Mouse (Mus musculus) lung, embryonic 16.5 days (tissue): ENCODE measurements at regions not wholly inside any gene's neighbourhood (a gene's known extent, or its start where the extent isn't known, plus 50 kb on each side); places are given as distances from the start of the nearest gene placed in this dataset.

Experiments
- ATAC-seq: fragments of 200-750 bp; cut with Nextera tagmentation; 2 replicates; pipeline ENCODE4 v1.8.0; 2017; ENCODE audit warnings: low read depth, mild to moderate bottlenecking, moderate library complexity
- H3K27ac ChIP-seq: fragments of 300-500 bp; sonication (generic); 2 replicates; pipeline ENCODE4 v1.5.1; 2014; ENCODE audit warnings: mild to moderate bottlenecking, control low read depth, low read length
- H3K27me3 ChIP-seq: fragments of 300-500 bp; sonication (generic); 2 replicates; pipeline ENCODE4 v1.6.1; 2014; ENCODE audit warnings: low read depth, low read length, mixed read lengths; ENCODE audit not compliant: control insufficient read depth, insufficient read depth
- H3K36me3 ChIP-seq: fragments of 300-500 bp; sonication (generic); 2 replicates; pipeline ENCODE4 v1.6.1; 2014; ENCODE audit warnings: low read length; ENCODE audit not compliant: control insufficient read depth, insufficient read depth
- H3K4me1 ChIP-seq: fragments of 300-500 bp; sonication (generic); replicated peaks from 2 replicates; pipeline ENCODE4 v1.6.1; 2014; ENCODE audit warnings: low read length, mixed read lengths; ENCODE audit not compliant: control insufficient read depth, insufficient read depth
- H3K4me2 ChIP-seq: fragments of 300-500 bp; sonication (generic); 2 replicates; pipeline ENCODE4 v1.6.1; 2014; ENCODE audit warnings: low read depth, low read length, control low read depth
- H3K4me3 ChIP-seq: fragments of 300-500 bp; sonication (generic); 2 replicates; pipeline ENCODE4 v1.5.1; 2014; ENCODE audit warnings: mild to moderate bottlenecking, low read length, control low read depth
- H3K9ac ChIP-seq: fragments of 300-500 bp; sonication (generic); 2 replicates; pipeline ENCODE4 v1.6.1; 2014; ENCODE audit warnings: low read length, control low read depth
- H3K9me3 ChIP-seq: fragments of 300-500 bp; sonication (generic); 2 replicates; pipeline ENCODE4 v1.6.1; 2016; ENCODE audit warnings: low read length; ENCODE audit not compliant: control insufficient read depth
- WGBS: fragments of 180-500 bp; shearing (Covaris S2); extraction: QIAGEN DNeasy Blood & Tissue Kit; methylation state at CpG from one replicate; pipeline ENCODE4 v1.1.7; 2014; 5-methylcytosine and 5-hydroxymethylcytosine counted together

DNA sequence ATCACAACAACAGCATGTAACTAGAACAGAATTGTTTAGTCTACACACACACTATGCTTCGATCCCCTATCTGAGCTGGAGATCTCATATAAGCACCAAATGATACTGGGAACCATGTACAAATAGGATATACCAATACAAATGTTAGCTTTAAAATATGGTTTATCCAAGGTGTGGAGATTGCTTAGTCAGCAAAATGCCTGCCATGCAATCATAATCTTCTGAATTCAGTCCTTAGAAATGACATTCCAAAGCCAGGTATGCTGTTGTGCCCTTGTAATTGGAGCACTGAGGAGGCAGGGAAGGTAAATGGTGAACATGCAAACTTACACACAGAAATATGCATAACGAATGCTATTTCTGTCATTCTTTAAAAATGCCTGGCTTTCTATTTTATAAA lies 54.0 kb upstream of the Thsd7b start:
- H3K27ac ChIP-seq: no peak overlapping the region
- no peaks in the 10 kb centered on the region for H3K36me3 ChIP-seq
- H3K4me1 ChIP-seq: no peaks in the 10 kb centered on the region
- H3K4me3 ChIP-seq: no peak overlapping the region
- WGBS: 76% methylated on average over 2 of the region's 2 CpGs
- no peak overlapping the region for H3K9ac ChIP-seq
- H3K4me2 ChIP-seq: no peak overlapping the region
- H3K9me3 ChIP-seq: no peaks in the 10 kb centered on the region
- no peak for ATAC-seq
- no peaks in the 10 kb centered on the region for H3K27me3 ChIP-seq

DNA sequence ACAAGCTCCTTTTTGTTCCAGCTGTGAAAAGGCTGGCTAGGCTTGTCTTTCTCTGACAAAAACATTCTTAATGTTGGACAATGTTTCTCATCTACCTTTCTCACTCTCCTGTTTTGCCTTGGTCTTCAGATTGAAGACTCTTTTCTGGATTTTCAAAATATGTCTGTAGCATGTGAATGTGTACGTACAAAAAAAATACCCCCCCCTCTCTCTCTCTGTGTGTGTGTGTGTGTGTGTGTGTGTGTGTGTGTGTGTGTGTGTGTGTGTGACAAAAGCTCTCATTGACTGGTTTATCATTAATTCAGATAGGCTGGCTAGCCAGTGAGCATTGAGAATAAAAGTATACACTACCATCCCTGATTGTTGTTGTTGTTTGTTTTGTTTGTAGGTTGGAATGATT lies 64.3 kb upstream of the Thsd7b start:
- H3K4me3 ChIP-seq: no peak overlapping the region
- H3K9me3 ChIP-seq: no peaks in the 10 kb centered on the region
- no peak overlapping the region for H3K4me2 ChIP-seq
- ATAC-seq: no peak
- no peak overlapping the region for H3K27ac ChIP-seq
- WGBS: 73% methylated on average over 1 of the region's 1 CpGs
- H3K27me3 ChIP-seq: no peaks in the 10 kb centered on the region
- no peaks in the 10 kb centered on the region for H3K4me1 ChIP-seq
- H3K9ac ChIP-seq: no peak overlapping the region
- no peaks in the 10 kb centered on the region for H3K36me3 ChIP-seq

DNA sequence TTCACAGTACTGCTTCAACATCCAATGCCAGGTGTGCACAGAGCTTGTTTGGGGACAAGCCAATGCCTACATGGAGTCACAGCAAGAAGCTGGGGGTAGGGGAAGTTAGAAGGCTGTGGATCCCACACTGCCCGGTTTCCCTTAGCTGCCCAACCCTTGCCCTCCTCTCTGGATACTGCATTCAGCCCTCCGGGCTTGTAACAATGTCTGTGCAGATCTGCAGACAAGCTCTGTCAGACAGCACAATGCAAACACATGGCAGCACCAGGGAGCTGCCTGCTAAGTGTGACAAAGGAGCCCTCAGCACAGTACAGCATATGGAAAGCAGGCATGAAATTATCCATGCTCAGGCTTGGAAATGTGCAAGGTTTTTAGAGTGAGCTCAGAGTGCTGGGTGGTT lies 64.7 kb upstream of the Thsd7b start:
- Histone ChIP-seq H3K4me2 (no peak overlapping the region), H3K4me3 (no peak overlapping the region), H3K4me1 (no peaks in the 10 kb centered on the region), H3K9ac (no peak overlapping the region), H3K36me3 (no peaks in the 10 kb centered on the region), H3K27me3 (no peaks in the 10 kb centered on the region), H3K9me3 (no peaks in the 10 kb centered on the region), H3K27ac (no peak overlapping the region)
- no peak for ATAC-seq
- WGBS: 52% methylated on average over 2 of the region's 2 CpGs

DNA sequence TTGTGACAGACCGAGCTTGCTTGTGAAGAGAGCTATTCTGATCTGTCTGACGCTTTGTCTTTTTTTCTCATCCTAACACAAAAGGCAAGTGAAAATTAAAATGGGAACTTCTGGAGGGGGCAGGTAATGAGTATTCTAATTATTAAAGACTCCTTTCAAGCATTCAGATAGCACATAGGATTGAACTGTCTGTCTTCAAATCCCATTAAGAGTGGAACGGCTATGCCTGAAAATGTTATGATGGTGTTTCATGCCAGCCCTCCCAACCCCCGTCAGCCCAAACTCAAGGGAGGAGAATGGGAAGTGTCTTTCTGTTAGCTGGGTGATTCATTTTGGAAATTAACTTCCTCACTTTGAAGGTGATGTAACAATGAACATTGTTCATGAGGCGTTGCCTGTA lies 65.4 kb upstream of the Thsd7b start:
- no peaks in the 10 kb centered on the region for H3K9me3 ChIP-seq
- H3K4me3 ChIP-seq: no peak overlapping the region
- H3K27ac ChIP-seq: no peak overlapping the region
- WGBS: 76% methylated on average over 5 of the region's 5 CpGs
- no peaks in the 10 kb centered on the region for H3K4me1 ChIP-seq
- no peak for ATAC-seq
- H3K9ac ChIP-seq: no peak overlapping the region
- H3K27me3 ChIP-seq: no peaks in the 10 kb centered on the region
- H3K4me2 ChIP-seq: no peak overlapping the region
- H3K36me3 ChIP-seq: no peaks in the 10 kb centered on the region

DNA sequence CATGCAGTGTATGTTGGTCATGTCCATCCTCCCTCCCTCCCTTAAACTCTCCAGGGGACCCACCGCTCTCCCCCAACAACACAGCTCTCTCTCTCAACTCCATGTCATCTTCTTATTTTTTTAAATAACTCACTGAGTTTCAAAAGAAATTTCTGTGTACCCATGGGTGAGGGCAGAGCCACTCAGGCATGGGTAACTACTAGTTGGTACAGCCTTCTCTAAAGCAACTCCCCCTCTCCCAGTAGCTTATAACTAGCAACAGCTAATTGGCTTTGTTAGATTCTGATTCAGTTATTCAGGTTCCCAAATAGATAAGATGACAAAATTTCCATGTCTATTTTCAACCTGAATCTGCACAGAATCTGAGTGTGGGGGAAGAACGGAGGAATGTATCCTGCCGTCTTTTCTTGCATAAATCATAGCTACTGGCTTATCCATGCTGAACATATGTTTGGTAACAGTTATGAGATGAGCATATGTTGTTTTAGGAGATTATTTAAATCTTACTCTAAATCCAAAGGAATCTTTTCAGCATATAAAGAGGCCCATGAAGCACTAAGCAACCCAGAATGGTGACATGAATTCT lies 92.8 kb upstream of the Thsd7b start:
- Histone ChIP-seq H3K9ac (no peak overlapping the region), H3K9me3 (no peaks in the 10 kb centered on the region), H3K4me3 (no peak overlapping the region), H3K36me3 (no peaks in the 10 kb centered on the region), H3K4me2 (no peak overlapping the region), H3K27me3 (no peaks in the 10 kb centered on the region), H3K4me1 (no peaks in the 10 kb centered on the region), H3K27ac (no peak overlapping the region)
- no peak for ATAC-seq
- 78% methylated on average over 3 of the region's 3 CpGs for WGBS

DNA sequence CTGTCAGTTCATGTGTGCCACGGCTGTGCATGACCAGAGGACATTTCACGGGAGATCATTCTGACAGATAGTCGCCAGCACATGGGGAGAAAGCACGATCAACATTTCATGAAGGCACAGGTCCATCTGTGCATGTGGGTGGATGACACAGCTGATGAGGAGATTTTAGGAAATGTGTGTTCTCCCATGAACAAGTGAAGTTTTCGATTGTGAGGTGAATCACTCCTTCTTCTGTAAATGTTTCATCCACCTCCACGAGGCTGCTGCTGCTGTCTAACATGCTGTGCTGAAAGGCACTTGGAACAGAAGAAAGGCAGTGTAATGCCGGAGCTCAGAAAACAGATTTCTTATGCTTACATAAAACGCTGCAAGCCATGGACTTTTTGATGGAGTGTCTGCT lies 103.2 kb upstream of the Thsd7b start:
- WGBS: 72% methylated on average over 8 of the region's 8 CpGs
- no peak overlapping the region for H3K9ac ChIP-seq

DNA sequence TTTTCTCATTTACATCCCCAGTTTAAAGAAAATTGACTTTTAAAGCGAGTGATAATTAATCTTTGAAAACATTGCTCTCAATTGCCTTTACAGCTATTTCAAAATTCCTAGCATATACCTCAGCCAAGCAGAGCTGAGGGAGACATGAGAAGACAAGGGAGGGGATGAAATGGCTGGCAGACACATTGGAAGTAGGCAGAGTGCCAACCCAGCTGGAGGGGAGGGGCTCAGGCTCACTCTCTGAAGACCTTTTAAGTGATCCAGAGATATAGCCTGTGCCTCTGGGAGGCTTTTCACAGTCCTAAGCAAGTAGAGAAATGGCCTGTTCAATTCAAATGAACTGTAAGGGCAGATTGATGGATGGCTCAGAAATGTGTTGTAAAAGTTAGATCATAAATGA lies 122.5 kb upstream of the Thsd7b start:
- H3K4me1 ChIP-seq: 0 out of 2 replicates have a peak, but pooled peaks cover 2% of the 10 kb centered on the region
- H3K4me2 ChIP-seq: no peak overlapping the region
- peak; percentile 54; the same call in 1 of the 2 replicates for ATAC-seq
- H3K9ac ChIP-seq: no peak overlapping the region
- no peaks in the 10 kb centered on the region for H3K36me3 ChIP-seq
- H3K4me3 ChIP-seq: no peak overlapping the region
- WGBS: 40% methylated on average over 1 of the region's 1 CpGs
- no peaks in the 10 kb centered on the region for H3K27me3 ChIP-seq
- no peaks in the 10 kb centered on the region for H3K9me3 ChIP-seq
- no peak overlapping the region for H3K27ac ChIP-seq

More for the DNA sequence above, 103.2 kb upstream of the Thsd7b start:
- H3K4me1 ChIP-seq: no peaks in the 10 kb centered on the region
- no peaks in the 10 kb centered on the region for H3K27me3 ChIP-seq
- no peak overlapping the region for H3K4me3 ChIP-seq
- ATAC-seq: no peak
- H3K4me2 ChIP-seq: no peak overlapping the region
- H3K27ac ChIP-seq: no peak overlapping the region
- H3K36me3 ChIP-seq: no peaks in the 10 kb centered on the region
- no peaks in the 10 kb centered on the region for H3K9me3 ChIP-seq

DNA sequence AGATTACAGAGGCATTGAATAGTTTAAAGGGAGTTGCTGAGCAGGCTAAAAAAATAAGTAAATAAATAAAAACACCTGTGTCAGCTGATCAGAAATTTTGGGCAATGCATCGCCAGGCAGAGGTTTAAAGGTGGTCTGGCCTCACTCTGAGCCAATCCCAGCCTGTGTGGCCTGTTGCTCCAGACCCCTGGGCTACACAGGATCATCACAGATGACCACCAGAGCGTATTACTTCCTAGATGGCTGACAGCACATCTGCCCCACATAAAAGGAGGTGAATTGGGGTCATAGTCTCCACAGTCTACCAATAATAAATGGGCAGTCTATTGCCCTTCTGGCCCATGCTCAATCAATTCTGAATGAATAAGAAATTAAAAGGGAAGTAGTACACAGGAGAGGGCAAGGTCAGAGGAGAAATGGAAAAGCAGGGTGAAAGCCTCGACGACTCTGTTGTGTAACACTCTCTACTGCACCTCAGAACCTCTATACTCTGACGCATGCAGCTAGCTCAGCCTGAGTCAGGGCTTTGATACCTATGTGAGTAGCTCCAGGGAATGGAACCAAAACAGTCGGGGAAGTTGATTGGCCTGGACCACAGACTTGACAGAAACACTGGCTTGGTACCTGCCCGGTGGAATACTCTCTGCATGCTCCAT lies 124.2 kb upstream of the Thsd7b start:
- H3K36me3 ChIP-seq: no peaks in the 10 kb centered on the region
- no peaks in the 10 kb centered on the region for H3K9me3 ChIP-seq
- no peak overlapping the region for H3K4me3 ChIP-seq
- WGBS: 65% methylated on average over 7 of the region's 7 CpGs
- no peak overlapping the region for H3K4me2 ChIP-seq
- H3K9ac ChIP-seq: no peak overlapping the region
- no peak for ATAC-seq
- H3K27ac ChIP-seq: no peak overlapping the region
- 0 out of 2 replicates have a peak, but pooled peaks cover 2% of the 10 kb centered on the region for H3K4me1 ChIP-seq
- H3K27me3 ChIP-seq: no peaks in the 10 kb centered on the region

DNA sequence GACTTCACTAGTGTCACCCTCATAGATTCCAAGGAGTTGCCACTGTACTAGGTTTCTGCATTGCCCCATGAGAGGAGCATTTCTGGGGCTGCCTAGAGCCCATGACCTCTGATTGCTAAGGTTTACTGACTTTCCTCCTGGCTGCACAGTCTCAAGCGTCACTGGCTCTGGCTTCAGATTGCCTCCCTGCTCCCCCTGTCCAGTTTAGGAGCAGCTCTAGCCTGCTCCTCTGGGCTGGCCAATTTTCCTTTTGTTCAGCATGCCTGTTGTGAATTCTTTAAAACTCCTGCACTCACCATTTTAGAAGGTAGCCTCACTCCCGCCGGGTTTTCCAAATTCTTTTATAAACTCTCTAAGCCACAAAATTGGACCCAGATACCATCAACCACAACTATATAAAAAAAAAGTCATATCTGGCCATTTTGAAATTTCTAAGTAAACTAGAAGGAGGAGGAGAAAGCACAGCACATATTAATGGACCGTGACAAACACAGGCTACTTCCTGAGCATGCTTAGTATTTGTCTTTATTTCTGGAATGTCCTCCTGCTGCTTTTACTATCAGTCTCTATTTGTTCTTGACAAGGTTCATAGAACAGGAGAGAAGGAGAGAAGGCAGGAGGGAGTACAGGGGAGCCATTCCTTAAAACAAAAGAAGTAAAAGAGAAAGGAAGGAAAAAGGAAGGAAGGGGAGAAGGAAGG lies 126.6 kb upstream of the Thsd7b start:
- 64% methylated on average over 4 of the region's 4 CpGs for WGBS
- H3K4me1 ChIP-seq: 0 out of 2 replicates have a peak, but pooled peaks cover 2% of the 10 kb centered on the region
- no peaks in the 10 kb centered on the region for H3K36me3 ChIP-seq
- no peak overlapping the region for H3K27ac ChIP-seq
- no peak overlapping the region for H3K4me2 ChIP-seq
- no peak overlapping the region for H3K4me3 ChIP-seq
- ATAC-seq: no peak
- no peak overlapping the region for H3K9ac ChIP-seq
- no peaks in the 10 kb centered on the region for H3K27me3 ChIP-seq
- H3K9me3 ChIP-seq: no peaks in the 10 kb centered on the region
